Mouse (Mus musculus): ENCODE results near the gene Fibp.

GRCm38 (mm10) chr19:5512091-5513004 lies 51.9 kb downstream of the Fibp start:
- no peak for TF ChIP-seq CTCF (IDR thresholded peaks at IDR 0.05; ENCODE audit: extremely low read depth, insufficient read length, insufficient replicate concordance, low read depth, low read length)
- TF ChIP-seq POLR2A (IDR thresholded peaks at IDR 0.05; ENCODE audit: low read depth, low read length), result no peak

Measured in small intestine, adult 2 months (tissue).